Mouse (Mus musculus): ENCODE results near the gene B4galnt3.
A peak's percentile ranks its signal among the peaks of the same experiment; 100 is the strongest.
"Not testable (repeated sequence)": the region's sequence is repeated elsewhere in the genome, so short reads cannot be mapped to it uniquely, and the experiment has no call there.

Gene B4galnt3

GRCm38 (mm10) chr6:120294056-120294784, at the start of gene B4galnt3, which contains the start of gene D330020A13Rik:
B4galnt3 (minus strand) TSS chr6:120294559.
D330020A13Rik (plus strand) TSS chr6:120294364.
- peak; percentile 9 for DNase-seq (ENCODE audit: low spot score)

- no peak for DNase-seq (ENCODE audit: low spot score)
These were observed 49.6 kb upstream of the B4galnt3 start for GRCm38 (mm10) chr6:120343992-120344391.

GRCm38 (mm10) chr6:120332351-120332750, 38.0 kb upstream of the B4galnt3 start:
- DNase-seq (ENCODE audit: low spot score), result no peak

GRCm38 (mm10) chr6:120324295-120324927, 30.1 kb upstream of the B4galnt3 start:
- DNase-seq (ENCODE audit: low spot score), result peak; percentile 35

GRCm38 (mm10) chr6:120320369-120320768, 26.0 kb upstream of the B4galnt3 start:
- DNase-seq (ENCODE audit: low spot score), result no peak

GRCm38 (mm10) chr6:120319129-120319528, 24.8 kb upstream of the B4galnt3 start:
- no peak for DNase-seq (ENCODE audit: low spot score)

GRCm38 (mm10) chr6:120318303-120318940, 24.1 kb upstream of the B4galnt3 start:
- no peak for DNase-seq (ENCODE audit: low spot score)

- no peak for DNase-seq (ENCODE audit: low spot score)
These were observed 18.1 kb upstream of the B4galnt3 start for GRCm38 (mm10) chr6:120312443-120312842.

- DNase-seq (ENCODE audit: low spot score), result no peak
These were observed 15.4 kb upstream of the B4galnt3 start for GRCm38 (mm10) chr6:120309787-120310186.

GRCm38 (mm10) chr6:120309338-120309737, 15.0 kb upstream of the B4galnt3 start:
- DNase-seq (ENCODE audit: low spot score), result no peak

GRCm38 (mm10) chr6:120306859-120307594, 12.7 kb upstream of the B4galnt3 start:
- no peak for DNase-seq (ENCODE audit: low spot score)

- DNase-seq (ENCODE audit: low spot score), result no peak
These were observed 8.5 kb upstream of the B4galnt3 start for GRCm38 (mm10) chr6:120302755-120303316.

GRCm38 (mm10) chr6:120301137-120301536, 6.8 kb upstream of the B4galnt3 start:
- peak; percentile 32 for DNase-seq (ENCODE audit: low spot score)

GRCm38 (mm10) chr6:120296589-120296988, 2.2 kb upstream of the B4galnt3 start:
- DNase-seq (ENCODE audit: low spot score), result not testable (repeated sequence)

GRCm38 (mm10) chr6:120294785-120295133, 400 bp upstream of the B4galnt3 start:
- no peak for DNase-seq (ENCODE audit: low spot score)

- no peak for DNase-seq (ENCODE audit: low spot score)
These were observed 2.9 kb downstream of the B4galnt3 start for GRCm38 (mm10) chr6:120291396-120292009.

GRCm38 (mm10) chr6:120289430-120289829, 4.9 kb downstream of the B4galnt3 start:
- no peak for DNase-seq (ENCODE audit: low spot score)

- no peak for DNase-seq (ENCODE audit: low spot score)
These were observed 5.8 kb downstream of the B4galnt3 start for GRCm38 (mm10) chr6:120288541-120288940.

GRCm38 (mm10) chr6:120287279-120287678, 7.1 kb downstream of the B4galnt3 start:
- no peak for DNase-seq (ENCODE audit: low spot score)

GRCm38 (mm10) chr6:120276874-120277449, 17.4 kb downstream of the B4galnt3 start:
- DNase-seq (ENCODE audit: low spot score), result no peak

GRCm38 (mm10) chr6:120275301-120275700, 19.1 kb downstream of the B4galnt3 start:
- no peak for DNase-seq (ENCODE audit: low spot score)
